Mouse (Mus musculus): ENCODE results near the gene Mpst. TPM values are rescaled to one million over a fixed set of nuclear protein-coding genes. Genes with fewer than 3 reads are reported as not detected.

The Mpst gene
- polyA plus RNA-seq, 1 experiment from 2014 or later, result 1.8 TPM

DNA sequence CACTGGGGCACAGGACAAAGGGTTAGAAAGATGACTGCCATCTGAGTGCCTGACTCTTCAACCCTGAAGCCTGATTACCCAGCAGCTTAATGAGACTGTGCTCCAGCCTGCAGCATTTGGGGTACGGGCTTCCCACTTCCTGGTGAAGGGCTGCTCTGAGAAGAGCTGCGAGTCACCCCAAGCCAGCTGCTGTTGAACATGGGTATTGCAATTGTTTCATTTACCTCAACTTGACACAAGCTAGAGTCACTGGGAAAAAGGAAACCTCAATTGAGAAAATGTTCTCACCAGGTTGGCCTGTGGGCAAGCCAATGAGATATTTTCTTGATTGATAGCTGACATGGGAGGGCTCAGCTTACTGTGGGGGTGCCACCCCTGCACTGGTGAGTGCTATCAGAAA is 56.8 kb downstream of the Mpst start:
- no peak overlapping the region for H3K4me3 ChIP-seq
- no peak overlapping the region for H3K4me2 ChIP-seq (replicated peaks)
- H3K9ac ChIP-seq, result no peak overlapping the region
- ATAC-seq (ENCODE audit: low FRiP score), result no peak
- WGBS, result 78% methylated on average over 2 of the region's 2 CpGs
- no peaks in the 10 kb centered on the region for H3K36me3 ChIP-seq
- H3K9me3 ChIP-seq (replicated peaks), result no peaks in the 10 kb centered on the region
- H3K4me1 ChIP-seq, result no peaks in the 10 kb centered on the region
- no peaks in the 10 kb centered on the region for H3K27me3 ChIP-seq
- no peak overlapping the region for H3K27ac ChIP-seq

Other genes with a start within 250 kb of the Mpst start
- gene Ift27, start 232.3 kb upstream of the Mpst start, polyA plus RNA-seq (2016; fragmentation: Nextera tagmentation; extraction: Ambion mirVana), result 87.8 and 99.9 TPM in 2 replicates
- 4.2 and 10.2 TPM in 2 replicates for gene Pvalb, start 200.0 kb upstream of the Mpst start, polyA plus RNA-seq (2016; fragmentation: Nextera tagmentation; extraction: Ambion mirVana)
- gene Ncf4, start 161.6 kb upstream of the Mpst start, polyA plus RNA-seq (2016; fragmentation: Nextera tagmentation; extraction: Ambion mirVana), result 3.9 and 5.4 TPM in 2 replicates
- gene Csf2rb2, start 100.7 kb upstream of the Mpst start, polyA plus RNA-seq (2016; fragmentation: Nextera tagmentation; extraction: Ambion mirVana), result 0.28 and 0.31 TPM in 2 replicates
- gene Csf2rb, start 80.7 kb upstream of the Mpst start, polyA plus RNA-seq (2016; fragmentation: Nextera tagmentation; extraction: Ambion mirVana), result 1.7 and 2.1 TPM in 2 replicates
- not detected in 2 replicates for gene Tex33, start 10.5 kb upstream of the Mpst start, polyA plus RNA-seq (2016; fragmentation: Nextera tagmentation; extraction: Ambion mirVana)
- gene Tst, start 509 bp upstream of the Mpst start, polyA plus RNA-seq (2016; fragmentation: Nextera tagmentation; extraction: Ambion mirVana), result 7.0 and 9.3 TPM in 2 replicates
- 79.8 and 85.2 TPM in 2 replicates for gene Kctd17, start 22.1 kb downstream of the Mpst start, polyA plus RNA-seq (2016; fragmentation: Nextera tagmentation; extraction: Ambion mirVana)
- gene Tmprss6, start 62.2 kb downstream of the Mpst start, polyA plus RNA-seq (2016; fragmentation: Nextera tagmentation; extraction: Ambion mirVana), result 0.14 TPM in 1 of 2 replicates, not detected in the other
- gene Il2rb, start 88.9 kb downstream of the Mpst start, polyA plus RNA-seq (2016; fragmentation: Nextera tagmentation; extraction: Ambion mirVana), result 0.07 and 0.14 TPM in 2 replicates
- 11.6 and 13.0 TPM in 2 replicates for gene C1qtnf6, start 125.0 kb downstream of the Mpst start, polyA plus RNA-seq (2016; fragmentation: Nextera tagmentation; extraction: Ambion mirVana)
- 0.09 and 0.57 TPM in 2 replicates for gene Sstr3, start 138.3 kb downstream of the Mpst start, polyA plus RNA-seq (2016; fragmentation: Nextera tagmentation; extraction: Ambion mirVana)
- gene Rac2, start 166.4 kb downstream of the Mpst start, polyA plus RNA-seq (2016; fragmentation: Nextera tagmentation; extraction: Ambion mirVana), result 4.9 and 5.7 TPM in 2 replicates
- gene Cyth4, start 190.6 kb downstream of the Mpst start, polyA plus RNA-seq (2016; fragmentation: Nextera tagmentation; extraction: Ambion mirVana), result 6.3 and 7.8 TPM in 2 replicates

All from hindbrain, embryonic 12.5 days (tissue).